Mouse (Mus musculus) heart, adult 2 months (tissue): ENCODE measurements around the gene Dip2c.
A peak's percentile ranks its signal among the peaks of the same experiment; 100 is the strongest.

ENCODE experiments used
- CTCF ChIP-seq: fragments of 200-600 bp; IDR thresholded peaks from 2 replicates; pipeline ENCODE4 v1.8.1; 2022; ENCODE audit warnings: antibody characterized with exemption, mild to moderate bottlenecking, moderate library complexity
- POLR2A ChIP-seq: fragments of 200-500 bp; IDR thresholded peaks from 2 replicates; pipeline ENCODE4 v1.6.1; 2011; ENCODE audit warnings: mild to moderate bottlenecking, low read depth, low read length, control low read depth; ENCODE audit not compliant: insufficient read depth

GRCm38 (mm10) chr13:9389334-9389733 lies 113.0 kb downstream of the Dip2c start:
- TF ChIP-seq CTCF (peak; percentile 50), POLR2A (no peak)
